Mouse (Mus musculus) kidney, adult 18-20 months (tissue): ENCODE measurements at regions not wholly inside any gene's neighbourhood (a gene's known extent, or its start where the extent isn't known, plus 50 kb on each side); places are given as distances from the start of the nearest gene placed in this dataset.

Source experiments
- DNase-seq: peaks from one replicate; pipeline ENCODE4 v3.0.0; 2021

DNA sequence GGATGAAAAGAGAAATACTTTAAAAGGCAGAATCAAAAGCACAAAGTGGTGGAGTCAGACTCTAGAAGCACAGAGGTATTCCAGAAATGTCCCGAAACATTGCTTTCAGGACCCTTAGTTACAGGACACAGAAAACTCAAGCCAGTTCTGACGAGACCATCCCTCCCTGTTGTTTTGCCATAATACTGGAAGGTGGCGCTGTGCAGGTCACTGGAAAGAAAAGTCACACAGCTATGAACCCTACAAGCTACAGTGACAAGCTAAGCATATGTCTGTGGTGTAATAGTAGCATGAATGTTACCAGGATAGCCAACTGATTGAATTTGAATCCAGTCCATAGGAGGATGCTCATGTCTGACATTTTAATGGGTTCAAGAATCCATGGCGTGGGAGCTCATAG lies 117.4 kb upstream of the Cxxc4 start:
- DNase-seq, result no peak

DNA sequence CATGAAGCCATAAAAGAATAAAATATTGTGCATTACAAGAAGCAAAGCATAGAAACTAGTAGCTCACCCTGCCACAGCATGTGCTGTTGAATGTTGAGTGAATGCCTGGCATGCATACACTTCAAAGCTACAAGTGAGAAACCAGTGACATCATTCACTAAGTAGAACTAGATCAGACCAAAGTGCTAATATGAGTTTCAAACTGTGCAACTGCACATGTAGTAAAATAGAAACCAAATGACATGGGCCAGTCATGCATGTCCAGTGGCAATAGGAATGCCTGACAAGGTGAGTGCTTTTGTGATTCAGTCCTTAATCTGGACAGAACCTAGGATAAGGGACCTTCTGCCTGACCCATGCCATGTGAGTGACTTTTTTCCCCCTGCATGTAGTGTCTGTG lies 111.3 kb upstream of the Cxxc4 start:
- DNase-seq, result no peak

DNA sequence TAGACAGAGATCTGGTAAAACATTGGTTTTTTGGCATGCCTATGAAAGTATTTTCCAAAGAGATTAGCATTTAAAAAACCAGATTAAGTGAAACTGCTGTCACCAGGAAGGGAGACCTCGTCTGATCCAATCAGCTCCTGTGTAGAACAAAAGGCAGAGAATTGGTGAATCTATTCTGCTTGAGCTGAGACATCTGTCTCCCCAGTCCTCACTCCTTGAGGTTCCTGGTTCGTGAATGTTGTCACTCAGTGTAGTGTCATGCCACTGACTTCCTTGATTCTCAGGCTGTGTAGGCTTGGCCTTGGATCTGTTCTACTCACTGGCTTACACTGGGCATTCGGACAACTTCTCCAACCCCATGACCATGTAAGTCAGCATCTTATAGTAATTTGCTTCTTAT lies 105.9 kb upstream of the Cxxc4 start:
- no peak for DNase-seq

DNA sequence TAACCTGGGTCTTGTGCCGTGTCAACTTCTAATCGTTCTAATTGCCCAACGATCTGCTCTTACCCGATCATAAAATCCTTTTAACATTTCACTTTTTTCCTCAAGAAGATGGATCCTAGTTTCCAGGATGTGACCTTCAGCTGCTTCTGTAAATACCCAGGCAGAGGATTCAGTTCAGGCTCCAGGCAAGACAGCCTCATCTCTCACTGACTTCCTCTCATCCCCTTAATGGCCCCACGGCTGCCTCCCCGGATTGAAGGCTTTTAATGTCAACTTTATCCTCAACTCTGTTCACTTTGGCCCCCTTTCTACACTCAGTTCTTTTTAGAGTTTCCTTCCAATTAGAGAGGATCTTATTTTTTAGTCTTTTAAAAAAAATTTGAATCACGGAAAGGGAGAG lies 91.0 kb upstream of the Cxxc4 start:
- no peak for DNase-seq

GRCm38 (mm10) chr3:134145935-134146334 lies 90.3 kb upstream of the Cxxc4 start:
- DNase-seq, result no peak

GRCm38 (mm10) chr3:134146373-134147224 lies 89.7 kb upstream of the Cxxc4 start:
- no peak for DNase-seq

- DNase-seq, result no peak
Measured at GRCm38 (mm10) chr3:134162288-134162687, 74.0 kb upstream of the Cxxc4 start.

GRCm38 (mm10) chr3:134169922-134170321 lies 66.4 kb upstream of the Cxxc4 start:
- DNase-seq, result no peak

- DNase-seq, result no peak
Measured at GRCm38 (mm10) chr3:134172357-134172756, 63.9 kb upstream of the Cxxc4 start.

GRCm38 (mm10) chr3:134178491-134179054 lies 57.7 kb upstream of the Cxxc4 start:
- DNase-seq, result no peak

DNA sequence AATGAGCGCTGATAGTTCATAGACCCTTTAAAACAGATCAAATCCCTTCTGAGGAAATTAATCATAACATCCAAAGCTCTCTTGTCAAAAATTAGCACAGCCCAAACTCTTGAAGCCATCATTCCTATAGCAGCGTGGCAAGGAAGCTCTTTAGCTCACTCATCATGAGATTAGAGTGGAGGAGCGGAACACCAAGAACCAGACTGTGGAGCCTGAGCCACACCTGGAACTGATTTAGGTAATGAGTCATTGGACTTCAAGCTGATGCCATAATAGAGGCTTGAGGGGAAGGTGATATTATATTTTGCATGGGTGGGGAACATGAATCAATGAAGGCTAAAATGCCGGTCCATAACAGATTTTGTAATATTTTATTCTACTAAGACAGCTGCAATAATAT lies 52.2 kb upstream of the Cxxc4 start:
- no peak for DNase-seq
